Mouse (Mus musculus) CH12.LX (cell line): Measurements from ENCODE around the gene Gpx4. TPM values are rescaled to one million over a fixed set of nuclear protein-coding genes. Genes with fewer than 3 reads are reported as not detected.

ENCODE experiments used
- DNase-seq: peaks from one replicate; pipeline ENCODE4 v3.0.0-alpha.2; 2013; ENCODE audit errors: extremely low read depth
- H3K27ac ChIP-seq: 2 replicates; pipeline ENCODE4 v1.5.1; 2012; ENCODE audit warnings: low read depth, mild to moderate bottlenecking, control low read depth, moderate library complexity; ENCODE audit not compliant: insufficient read depth
- H3K27me3 ChIP-seq: replicated peaks from 2 replicates; pipeline ENCODE3; 2012; ENCODE audit warnings: inconsistent platforms
- H3K36me3 ChIP-seq, 2 experiments: replicated peaks in 1 of 2; 2 replicates each; pipeline versions ENCODE3 to v1.6.1; 2012; ENCODE audit warnings: inconsistent platforms in 1 of 2, low read length in 1 of 2, mild to moderate bottlenecking in 1 of 2, mixed read lengths in 1 of 2, moderate library complexity in 1 of 2; ENCODE audit not compliant: control insufficient read depth in 1 of 2, insufficient read depth in 1 of 2
- H3K4me1 ChIP-seq, 2 experiments: 2 replicates each; pipeline ENCODE4 v1.6.1; 2012; ENCODE audit warnings: inconsistent platforms in 1 of 2, moderate library complexity in 1 of 2; ENCODE audit not compliant: insufficient read depth in 2 of 2, control insufficient read depth in 1 of 2
- H3K4me2 ChIP-seq: 2 replicates; pipeline ENCODE4 v1.6.1; 2012; ENCODE audit warnings: low read depth, mild to moderate bottlenecking, control low read depth; ENCODE audit not compliant: poor library complexity, insufficient read depth, severe bottlenecking
- H3K4me3 ChIP-seq, 3 experiments: fragments of 150-350 bp in 1 of 3; sonication (generic) in 1 of 3; replicated peaks in 1 of 3; 2 replicates each; pipeline versions ENCODE3 to v1.5.1; 2011 to 2012; ENCODE audit warnings: low read depth in 2 of 3, low read length in 2 of 3, mild to moderate bottlenecking in 2 of 3, moderate library complexity in 2 of 3, control low read depth in 1 of 3, improper control_type of control experiment in 1 of 3, inconsistent platforms in 1 of 3, mixed read lengths in 1 of 3; ENCODE audit not compliant: poor library complexity in 1 of 3
- H3K79me2 ChIP-seq: replicated peaks from 2 replicates; pipeline ENCODE4 v1.6.1; 2012; ENCODE audit warnings: mild to moderate bottlenecking, moderate library complexity; ENCODE audit not compliant: control insufficient read depth, poor library complexity, insufficient read depth, severe bottlenecking; ENCODE audit errors: extremely low read depth
- H3K9ac ChIP-seq: 2 replicates; pipeline ENCODE4 v1.6.1; 2012; ENCODE audit warnings: low read depth, mild to moderate bottlenecking, control low read depth, moderate library complexity; ENCODE audit not compliant: insufficient read depth
- H3K9me3 ChIP-seq: replicated peaks from 2 replicates; pipeline ENCODE3; 2012; ENCODE audit warnings: low read length, inconsistent platforms, mixed read lengths
- CHD1 ChIP-seq: IDR thresholded peaks from 2 replicates; pipeline ENCODE4 v1.6.1; 2012; ENCODE audit warnings: low read depth, low read length, improper control_type of control experiment, inconsistent platforms
- CHD2 ChIP-seq: IDR thresholded peaks from 2 replicates; pipeline ENCODE4 v1.6.1; 2011; ENCODE audit warnings: low read length, improper control_type of control experiment
- ELF1 ChIP-seq: IDR thresholded peaks from 2 replicates; pipeline ENCODE4 v1.6.1; 2014; ENCODE audit warnings: low read depth, mild to moderate bottlenecking, inconsistent platforms, low read length, improper control_type of control experiment
- EP300 ChIP-seq: IDR thresholded peaks from 2 replicates; pipeline ENCODE4 v1.6.1; 2011; ENCODE audit warnings: low read length, improper control_type of control experiment
- GABPA ChIP-seq: IDR thresholded peaks from 2 replicates; pipeline ENCODE4 v1.6.1; 2012; ENCODE audit warnings: low read depth, low read length, improper control_type of control experiment, inconsistent platforms; ENCODE audit not compliant: insufficient replicate concordance
- HCFC1 ChIP-seq: IDR thresholded peaks from 2 replicates; pipeline ENCODE4 v1.6.1; 2012; ENCODE audit warnings: low read depth, mild to moderate bottlenecking, inconsistent platforms, low read length, improper control_type of control experiment
- IRF4 ChIP-seq: IDR thresholded peaks from 2 replicates; pipeline ENCODE4 v1.6.1; 2014; ENCODE audit warnings: low read depth, mild to moderate bottlenecking, inconsistent platforms, low read length, improper control_type of control experiment
- JUND ChIP-seq: conservative IDR thresholded peaks from 2 replicates; pipeline ENCODE4 v1.6.1; 2011; ENCODE audit warnings: low read depth, low read length, improper control_type of control experiment
- MAFK ChIP-seq: IDR thresholded peaks from 2 replicates; pipeline ENCODE4 v1.6.1; 2011; ENCODE audit warnings: low read length, improper control_type of control experiment; ENCODE audit not compliant: insufficient replicate concordance
- MAZ ChIP-seq: IDR thresholded peaks from 2 replicates; pipeline ENCODE4 v1.6.1; 2012; ENCODE audit warnings: low read depth, mild to moderate bottlenecking, inconsistent platforms, low read length, improper control_type of control experiment, moderate library complexity
- MEF2A ChIP-seq: IDR thresholded peaks from 2 replicates; pipeline ENCODE4 v1.6.1; 2014; ENCODE audit warnings: low read depth, mild to moderate bottlenecking, inconsistent platforms, low read length, improper control_type of control experiment, borderline replicate concordance
- MXI1 ChIP-seq: IDR thresholded peaks from 2 replicates; pipeline ENCODE4 v1.6.1; 2011; ENCODE audit warnings: mild to moderate bottlenecking, low read depth, low read length, improper control_type of control experiment
- NELFE ChIP-seq: IDR thresholded peaks from 2 replicates; pipeline ENCODE4 v1.6.1; 2011; ENCODE audit warnings: low read depth, low read length, improper control_type of control experiment
- NRF1 ChIP-seq: IDR thresholded peaks from 2 replicates; pipeline ENCODE4 v1.6.1; 2014; ENCODE audit warnings: low read depth, mild to moderate bottlenecking, inconsistent platforms, low read length, improper control_type of control experiment, moderate library complexity
- PAX5 ChIP-seq: IDR thresholded peaks from 2 replicates; pipeline ENCODE4 v1.6.1; 2012; ENCODE audit warnings: low read length, inconsistent platforms, mixed read lengths
- POLR2A ChIP-seq: IDR thresholded peaks from 2 replicates; pipeline ENCODE4 v1.6.1; 2011; ENCODE audit warnings: low read depth, mild to moderate bottlenecking, improper control_type of control experiment, low read length
- POLR2AphosphoS2 ChIP-seq: IDR thresholded peaks from 2 replicates; pipeline ENCODE4 v1.6.1; 2011; ENCODE audit warnings: low read depth, low read length, improper control_type of control experiment
- RCOR1 ChIP-seq: conservative IDR thresholded peaks from 2 replicates; pipeline ENCODE4 v1.6.1; 2012; ENCODE audit warnings: low read depth, mild to moderate bottlenecking, inconsistent platforms, low read length, improper control_type of control experiment
- SIN3A ChIP-seq: IDR thresholded peaks from 2 replicates; pipeline ENCODE4 v1.6.1; 2012; ENCODE audit warnings: low read length, improper control_type of control experiment, inconsistent platforms
- SMC3 ChIP-seq: IDR thresholded peaks from 2 replicates; pipeline ENCODE4 v1.6.1; 2011; ENCODE audit warnings: low read depth, low read length, improper control_type of control experiment
- USF1 ChIP-seq: IDR thresholded peaks from 2 replicates; pipeline ENCODE4 v1.6.1; 2014; ENCODE audit warnings: low read depth, mild to moderate bottlenecking, inconsistent platforms, low read length, improper control_type of control experiment
- USF2 ChIP-seq: conservative IDR thresholded peaks from 2 replicates; pipeline ENCODE4 v1.6.1; 2011; ENCODE audit warnings: low read depth, low read length, improper control_type of control experiment
- ZC3H11A ChIP-seq: IDR thresholded peaks from 2 replicates; pipeline ENCODE4 v1.6.1; 2012; ENCODE audit warnings: low read depth, mild to moderate bottlenecking, inconsistent platforms, low read length, improper control_type of control experiment
- ZKSCAN1 ChIP-seq: IDR thresholded peaks from 2 replicates; pipeline ENCODE4 v1.6.1; 2012; ENCODE audit warnings: low read depth, inconsistent platforms, low read length, improper control_type of control experiment, borderline replicate concordance
- ZNF384 ChIP-seq: IDR thresholded peaks from 2 replicates; pipeline ENCODE4 v1.6.1; 2012; ENCODE audit warnings: low read depth, low read length, improper control_type of control experiment, inconsistent platforms
- dilution Hi-C: fragments of 300-500 bp; cut with MboI; formaldehyde crosslinking; loops from 2 replicates; pipeline ENCODE4 v1.14.3; 2020; ENCODE audit warnings: low sequenced_read_pairs; ENCODE audit not compliant: extremely low pct_unique_long_range_greater_than_20kb, extremely low pct_ligation_motif_present
- in situ Hi-C: fragments of 300-500 bp; cut with MboI; formaldehyde crosslinking; loops from 3 replicates; pipeline ENCODE4 v1.14.3; 2019; ENCODE audit warnings: low sequenced_read_pairs, low pct_ligation_motif_present, low pct_unique_long_range_greater_than_20kb, mixed read lengths
- polyA plus RNA-seq: library from polyadenylated mRNA; unstranded; fragments of >175 nt; gene quantifications from 2 replicates; pipeline ENCODE4 v1.2.1, GENCODE M21; 2012; ENCODE audit warnings: low read depth; ENCODE audit not compliant: insufficient read length
- total RNA-seq, 2 experiments: library from RNA; depleted of rRNA; stranded (reverse); fragments of 300-350 nt in 1 of 2; fragments of >200 nt in 1 of 2; gene quantifications; 2 replicates each; pipeline ENCODE4 v1.2.3; 2012 to 2014

Gene Gpx4
- total and polyA plus RNA-seq, 3 experiments: 332 to 459 (median 386) TPM

DNA sequence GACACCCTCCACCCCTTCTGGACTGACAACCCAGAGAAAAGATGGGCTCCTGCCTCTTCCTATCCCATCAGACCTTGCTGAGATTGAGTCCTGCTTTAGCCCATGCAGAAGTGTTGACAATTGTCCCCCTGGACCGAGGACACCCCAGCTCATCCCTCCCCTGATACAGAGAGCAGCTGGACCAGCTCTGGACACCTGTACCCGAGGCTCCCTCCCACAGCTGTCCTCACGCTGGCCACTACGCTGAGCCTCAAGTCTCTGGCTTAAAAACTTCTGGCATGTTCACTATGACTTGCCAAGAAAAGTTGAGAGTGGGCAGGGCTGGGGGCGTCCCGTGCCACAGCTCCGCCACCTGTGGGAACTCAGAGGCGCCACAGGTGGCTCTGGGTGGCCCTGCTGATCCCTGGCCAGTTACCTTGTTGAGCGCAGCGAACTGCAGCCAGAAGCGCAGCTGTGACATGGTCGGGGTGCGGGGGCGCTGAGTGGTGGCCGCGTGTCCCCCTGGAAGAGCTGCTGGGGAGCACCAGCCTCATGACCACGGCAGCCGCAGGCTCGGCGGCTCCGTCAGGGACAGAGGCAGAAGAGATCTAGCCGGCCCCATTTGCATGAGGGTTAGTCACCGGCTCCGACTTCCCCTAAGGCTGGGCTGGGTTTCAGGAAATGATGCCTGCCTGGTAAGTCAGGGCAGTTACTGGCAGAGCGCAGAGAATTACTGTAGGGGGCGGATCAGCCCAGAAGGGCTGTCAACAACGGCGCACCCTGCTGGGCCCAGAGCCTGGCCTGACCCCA is 28.0 kb downstream of the Gpx4 start (continued):
- no peak; the same call in 1 of the 2 replicates for TF ChIP-seq MAZ
- TF ChIP-seq MEF2A: peak; percentile 78
- peak; percentile 78 for TF ChIP-seq MXI1
- TF ChIP-seq ZKSCAN1: no peak
- TF ChIP-seq NRF1: peak; percentile 46; the same call in 1 of the 2 replicates
- TF ChIP-seq CHD1: no peak
- TF ChIP-seq RCOR1: 0 out of 2 replicates have a peak, but pooled peaks have one; percentile 11
- TF ChIP-seq ZC3H11A: no peak
- TF ChIP-seq POLR2A: peak; percentile 62
- TF ChIP-seq ZNF384: no peak
- TF ChIP-seq IRF4: peak; percentile 64
- no peak for TF ChIP-seq PAX5
- TF ChIP-seq POLR2AphosphoS2: peak; percentile 24; the same call in 1 of the 2 replicates
- TF ChIP-seq CHD2: no peak
- peak; percentile 92 for TF ChIP-seq SIN3A
- peak; percentile 64 for TF ChIP-seq HCFC1
- TF ChIP-seq GABPA: no peak

DNA sequence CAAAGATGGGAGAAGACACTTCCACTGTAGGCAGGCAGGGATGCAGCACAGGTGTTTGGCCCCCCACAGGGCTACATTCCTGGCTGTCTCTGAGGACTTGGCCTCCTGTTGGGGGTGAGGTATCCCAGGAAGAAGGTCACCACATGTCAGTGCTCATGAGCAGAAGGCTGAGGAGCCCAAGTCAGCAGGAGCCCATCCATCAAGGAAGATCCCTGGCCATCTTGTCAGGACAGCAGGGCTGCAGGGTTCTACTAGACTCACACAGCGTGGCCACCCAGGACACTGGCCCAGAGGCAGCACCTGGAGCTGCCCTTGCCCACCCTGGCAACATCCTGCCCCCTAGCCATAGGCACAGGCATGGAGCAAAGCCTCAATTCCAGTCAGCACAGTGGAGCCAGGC is 29.0 kb downstream of the Gpx4 start:
- Histone ChIP-seq H3K4me3 (peak overlapping the region in 1 of 3 experiments; percentile 4), H3K4me1 (peaks cover 44 to 83% of the 10 kb centered on the region in 2 experiments), H3K79me2 (no peaks in the 10 kb centered on the region), H3K4me2 (peak overlapping the region; percentile 46; the same call in 1 of the 2 replicates), H3K27me3 (no peaks in the 10 kb centered on the region), H3K36me3 (peaks cover 32 to 71% of the 10 kb centered on the region in 2 experiments), H3K27ac (peak overlapping the region; percentile 62), H3K9ac (peak overlapping the region; percentile 15), H3K9me3 (no peaks in the 10 kb centered on the region)
- DNase-seq: no peak
- in situ Hi-C loops: no loop called here
- dilution Hi-C loops: no loop called here
- TF ChIP-seq SMC3: no peak
- TF ChIP-seq RCOR1: no peak
- no peak for TF ChIP-seq USF2
- TF ChIP-seq CHD1: no peak
- no peak for TF ChIP-seq CHD2
- TF ChIP-seq JUND: no peak
- no peak for TF ChIP-seq NELFE
- TF ChIP-seq ELF1: no peak
- TF ChIP-seq ZNF384: no peak
- TF ChIP-seq USF1: no peak
- TF ChIP-seq EP300: no peak
- no peak for TF ChIP-seq SIN3A
- TF ChIP-seq ZKSCAN1: no peak
- TF ChIP-seq MAFK: no peak
- no peak for TF ChIP-seq IRF4
- no peak for TF ChIP-seq HCFC1
- TF ChIP-seq POLR2AphosphoS2: no peak
- no peak for TF ChIP-seq PAX5
